Mouse (Mus musculus) cerebellum, adult 2 months (tissue): Measurements from ENCODE around the gene Kmt5b. TPM values are rescaled to one million over a fixed set of nuclear protein-coding genes. Genes with fewer than 3 reads are reported as not detected.

ENCODE experiments used
- DNase-seq, 2 experiments: peaks; one replicate each; pipeline ENCODE4 v3.0.0; 2021
- H3K27ac ChIP-seq: fragments of 200-500 bp; 2 replicates; pipeline ENCODE4 v1.5.1; 2012; ENCODE audit warnings: low read length, control low read depth, inconsistent platforms; ENCODE audit not compliant: insufficient read depth
- H3K27me3 ChIP-seq: fragments of 200-500 bp; 2 replicates; pipeline ENCODE4 v1.6.1; 2012; ENCODE audit warnings: inconsistent platforms, mild to moderate bottlenecking, low read length, moderate library complexity; ENCODE audit not compliant: control insufficient read depth, insufficient read depth
- H3K4me1 ChIP-seq: fragments of 200-500 bp; 2 replicates; pipeline ENCODE4 v1.6.1; 2011; ENCODE audit warnings: low read length; ENCODE audit not compliant: control insufficient read depth, insufficient read depth
- H3K4me3 ChIP-seq: fragments of 200-500 bp; replicated peaks from 2 replicates; pipeline ENCODE3; 2011; ENCODE audit warnings: mild to moderate bottlenecking, low read depth, low read length, control low read depth; ENCODE audit not compliant: insufficient read depth
- CTCF ChIP-seq: fragments of 200-500 bp; IDR thresholded peaks from 2 replicates; pipeline ENCODE4 v1.5.1; 2011; ENCODE audit warnings: low read depth, mild to moderate bottlenecking, control low read depth, low read length, moderate library complexity, borderline replicate concordance; ENCODE audit not compliant: insufficient read depth
- POLR2A ChIP-seq: fragments of 200-500 bp; IDR thresholded peaks from 2 replicates; pipeline ENCODE4 v1.6.1; 2011; ENCODE audit warnings: low read length, control low read depth, borderline replicate concordance; ENCODE audit not compliant: insufficient read depth
- WGBS: fragments of 180-500 bp; shearing (Covaris S2); methylation state at CpG from one replicate; pipeline ENCODE4 v1.1.7; 2018; 5-methylcytosine and 5-hydroxymethylcytosine counted together
- polyA plus RNA-seq: library from polyadenylated mRNA; depleted of rRNA; stranded (reverse); fragments of >200 nt; gene quantifications from 2 replicates; pipeline ENCODE4 v1.2.3, GENCODE M21; 2012

Kmt5b gene
- polyA plus RNA-seq, 1 experiment: 36.9 TPM

- H3K27me3 ChIP-seq: no peaks in the 10 kb centered on the region
- H3K4me1 ChIP-seq: no peaks in the 10 kb centered on the region
- no peak overlapping the region for H3K27ac ChIP-seq
- TF ChIP-seq POLR2A (no peak), CTCF (no peak)
- no peak overlapping the region for H3K4me3 ChIP-seq
- DNase-seq: no peak
- WGBS: 83% methylated on average over 7 of the region's 7 CpGs
Measured at GRCm38 (mm10) chr19:3730781-3731646, 36.2 kb upstream of the Kmt5b start.

DNA sequence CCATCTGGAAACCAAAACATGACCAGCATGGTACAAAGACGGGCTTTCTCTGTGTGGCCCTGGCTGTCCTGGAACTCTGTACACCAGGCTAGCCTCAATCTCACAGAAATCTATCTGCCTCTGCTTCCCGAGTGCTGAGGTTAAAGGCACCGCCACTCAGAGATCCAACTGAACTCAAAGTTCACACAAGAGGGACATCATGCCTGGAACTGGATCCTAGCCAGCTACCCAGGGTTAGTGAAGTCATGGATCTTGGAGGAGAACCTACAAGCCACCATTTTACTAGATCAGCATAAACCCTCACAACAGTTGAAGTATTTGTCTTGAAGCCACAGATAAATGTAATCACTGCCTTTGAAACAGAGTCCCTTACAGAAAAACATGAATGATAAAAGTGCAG lies 31.2 kb upstream of the Kmt5b start:
- Histone ChIP-seq H3K27me3 (no peaks in the 10 kb centered on the region), H3K4me3 (no peak overlapping the region), H3K4me1 (no peaks in the 10 kb centered on the region), H3K27ac (no peak overlapping the region)
- TF ChIP-seq CTCF (no peak), POLR2A (no peak)
- no peak for DNase-seq
- 74% methylated on average over 3 of the region's 3 CpGs for whole genome bisulfite sequencing

GRCm38 (mm10) chr19:3739650-3740049 lies 27.6 kb upstream of the Kmt5b start:
- Histone ChIP-seq H3K4me3 (no peak overlapping the region), H3K27ac (no peak overlapping the region), H3K4me1 (peaks cover 4% of the 10 kb centered on the region; the same call in 1 of the 2 replicates), H3K27me3 (no peaks in the 10 kb centered on the region)
- DNase-seq: no peak
- WGBS: 93% methylated on average over 7 of the region's 7 CpGs
- no peak for TF ChIP-seq CTCF
- no peak for TF ChIP-seq POLR2A

DNA sequence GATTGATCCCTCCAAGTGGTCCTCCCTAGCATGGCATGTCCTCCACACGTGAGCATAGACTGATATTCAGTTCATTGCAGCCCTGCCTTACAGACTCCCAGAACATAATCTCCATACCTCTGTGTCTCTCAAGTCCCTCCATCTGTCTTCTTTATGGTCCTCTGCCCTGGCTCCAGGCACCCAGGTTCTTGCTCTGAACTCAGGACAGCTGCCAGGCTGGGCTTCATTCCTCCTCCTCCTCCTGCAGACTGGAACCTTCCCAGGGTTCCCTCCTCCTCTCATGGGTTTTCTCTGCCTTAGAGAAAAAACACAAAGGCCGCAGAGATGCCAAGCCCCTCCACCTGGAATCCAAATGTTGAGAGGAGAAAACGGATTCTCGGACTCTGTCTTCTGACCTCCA lies 24.5 kb upstream of the Kmt5b start:
- 22% methylated on average over 4 of the region's 4 CpGs for WGBS
- Histone ChIP-seq H3K27me3 (no peaks in the 10 kb centered on the region), H3K4me3 (no peak overlapping the region), H3K4me1 (peaks cover 4% of the 10 kb centered on the region; the same call in 1 of the 2 replicates), H3K27ac (peak overlapping the region; percentile 27; the same call in 1 of the 2 replicates)
- no peak for TF ChIP-seq CTCF
- no peak for TF ChIP-seq POLR2A
- DNase-seq: peak; percentile 42 to 52

GRCm38 (mm10) chr19:3743362-3743761 lies 23.9 kb upstream of the Kmt5b start:
- Histone ChIP-seq H3K4me3 (no peak overlapping the region), H3K27ac (no peak overlapping the region), H3K27me3 (no peaks in the 10 kb centered on the region), H3K4me1 (peaks cover 4% of the 10 kb centered on the region; the same call in 1 of the 2 replicates)
- no peak for DNase-seq
- no peak for TF ChIP-seq CTCF
- TF ChIP-seq POLR2A: no peak
- WGBS: 68% methylated on average over 7 of the region's 7 CpGs

DNA sequence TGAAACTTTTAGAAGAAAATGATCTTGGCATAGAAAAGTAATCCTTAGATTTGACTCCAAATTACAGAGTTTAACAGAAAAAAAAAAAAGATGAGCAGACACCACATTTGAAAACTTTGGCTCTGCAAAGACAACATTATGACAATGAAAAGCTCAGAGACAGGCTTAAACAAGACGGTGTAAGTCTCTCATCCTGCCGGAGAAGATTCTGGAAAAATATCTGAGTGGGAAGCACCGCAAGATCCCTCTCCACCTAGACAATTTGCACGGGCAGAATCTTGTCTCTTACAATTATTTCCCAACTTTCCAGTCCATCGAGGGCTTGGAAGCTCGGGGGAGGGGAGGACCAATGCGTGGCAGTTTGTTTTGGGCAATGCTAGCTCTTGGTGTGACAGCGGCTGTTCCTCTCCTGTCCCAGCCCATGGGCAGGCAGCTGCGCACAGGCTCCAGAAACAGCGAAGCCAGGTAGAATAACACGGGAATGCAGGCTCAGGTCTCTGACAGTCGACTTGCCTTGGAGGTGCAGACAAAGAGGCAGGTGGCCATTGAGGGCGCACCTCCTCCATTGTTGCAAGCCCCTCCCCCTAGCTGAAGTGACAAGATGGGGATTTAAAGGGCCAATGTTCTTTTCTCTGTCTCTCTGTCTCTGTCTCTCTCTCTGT lies 23.2 kb upstream of the Kmt5b start:
- WGBS: 2% methylated on average over 13 of the region's 13 CpGs
- H3K27me3 ChIP-seq: no peaks in the 10 kb centered on the region
- H3K27ac ChIP-seq: peak overlapping the region; percentile 86
- H3K4me3 ChIP-seq: peak overlapping the region; percentile 91
- TF ChIP-seq POLR2A: peak; percentile 60; the same call in 1 of the 2 replicates
- no peak; the same call in 1 of the 2 replicates for TF ChIP-seq CTCF
- peak; percentile 81 to 82 for DNase-seq
- peaks cover 4% of the 10 kb centered on the region; the same call in 1 of the 2 replicates for H3K4me1 ChIP-seq

- DNase-seq: no peak
- 63% methylated on average over 8 of the region's 8 CpGs for WGBS
- TF ChIP-seq CTCF (no peak), POLR2A (no peak)
- no peaks in the 10 kb centered on the region; the same call in 1 of the 2 replicates for H3K4me1 ChIP-seq
- no peak overlapping the region for H3K27ac ChIP-seq
- no peak overlapping the region for H3K4me3 ChIP-seq
- H3K27me3 ChIP-seq: no peaks in the 10 kb centered on the region
Measured at GRCm38 (mm10) chr19:3752621-3753239, 14.5 kb upstream of the Kmt5b start.
